Mouse (Mus musculus) liver, adult 2 months (tissue): ENCODE results near the gene Gpatch2l. TPM values are rescaled to one million over a fixed set of nuclear protein-coding genes. Genes with fewer than 3 reads are reported as not detected.

ENCODE experiments used
- DNase-seq: peaks from one replicate; pipeline ENCODE4 v3.0.0-alpha.2; 2011; ENCODE audit warnings: low read depth, low spot score; ENCODE audit errors: extremely low read depth
- H3K27ac ChIP-seq: fragments of 200-500 bp; replicated peaks from 2 replicates; pipeline ENCODE4 v1.5.1; 2012; ENCODE audit warnings: low read depth, mild to moderate bottlenecking, control low read depth, inconsistent platforms, low read length; ENCODE audit not compliant: insufficient read depth
- H3K27me3 ChIP-seq: fragments of 200-500 bp; 2 replicates; pipeline ENCODE4 v1.6.1; 2012; ENCODE audit warnings: mild to moderate bottlenecking, moderate library complexity, low read length, inconsistent platforms; ENCODE audit not compliant: control insufficient read depth, insufficient read depth
- H3K36me3 ChIP-seq: fragments of 200-500 bp; 2 replicates; pipeline ENCODE4 v1.6.1; 2012; ENCODE audit warnings: low read length, inconsistent platforms; ENCODE audit not compliant: control insufficient read depth, insufficient read depth
- H3K4me1 ChIP-seq: fragments of 200-500 bp; 2 replicates; pipeline ENCODE4 v1.6.1; 2011; ENCODE audit warnings: low read length; ENCODE audit not compliant: control insufficient read depth, insufficient read depth
- H3K4me3 ChIP-seq: fragments of 200-500 bp; 2 replicates; pipeline ENCODE4 v1.5.1; 2011; ENCODE audit warnings: low read depth, mild to moderate bottlenecking, control low read depth, low read length, moderate library complexity; ENCODE audit not compliant: insufficient read depth
- H3K79me2 ChIP-seq: fragments of 200-500 bp; 2 replicates; pipeline ENCODE4 v1.6.1; 2012; ENCODE audit warnings: inconsistent platforms, mild to moderate bottlenecking, low read length, moderate library complexity; ENCODE audit not compliant: control insufficient read depth, insufficient read depth
- H3K9ac ChIP-seq: fragments of 200-500 bp; 2 replicates; pipeline ENCODE4 v1.6.1; 2012; ENCODE audit warnings: low read depth, mild to moderate bottlenecking, control low read depth, inconsistent platforms, low read length
- CTCF ChIP-seq: fragments of 200-500 bp; IDR thresholded peaks from 2 replicates; pipeline ENCODE4 v1.5.1; 2011; ENCODE audit warnings: low read depth, low read length, control low read depth
- POLR2A ChIP-seq: fragments of 200-500 bp; IDR thresholded peaks from 2 replicates; pipeline ENCODE4 v1.6.1; 2011; ENCODE audit warnings: low read length, control low read depth; ENCODE audit not compliant: insufficient read depth; ENCODE audit errors: extremely low read depth
- WGBS: fragments of 180-500 bp; shearing (Covaris S2); methylation state at CpG from one replicate; pipeline ENCODE4 v1.1.7; 2018; 5-methylcytosine and 5-hydroxymethylcytosine counted together
- polyA plus RNA-seq: library from polyadenylated mRNA; depleted of rRNA; stranded (reverse); fragments of >200 nt; gene quantifications from 2 replicates; pipeline ENCODE4 v1.2.3, GENCODE M21; 2012
- total RNA-seq: library from RNA; depleted of rRNA; stranded (reverse); fragments of >200 nt; gene quantifications from 2 replicates; pipeline ENCODE4 v1.2.3, GENCODE M21; 2014

The Gpatch2l gene
- total and polyA plus RNA-seq, 2 experiments: 6.1 to 8.7 TPM

DNA sequence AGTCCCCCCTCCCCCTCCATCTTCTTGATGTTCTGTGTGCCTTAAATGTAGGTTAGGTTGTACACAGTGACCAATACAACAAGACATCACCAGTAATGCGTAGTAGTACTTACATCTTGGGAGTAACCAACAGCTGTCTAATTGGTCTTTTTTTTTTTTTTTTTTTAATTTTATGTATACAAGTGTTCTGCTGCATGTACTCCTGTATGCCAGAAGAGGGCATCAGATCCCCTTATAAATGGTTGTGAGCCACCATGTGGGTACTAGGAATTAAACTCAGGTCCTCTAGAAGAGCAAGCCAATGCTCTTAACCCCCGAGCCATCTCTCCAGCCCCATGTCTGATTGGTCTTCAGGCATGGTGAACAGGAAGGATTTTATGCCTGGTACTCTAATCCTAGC lies 44.0 kb downstream of the Gpatch2l start:
- Histone ChIP-seq H3K9ac (no peak overlapping the region), H3K79me2 (no peaks in the 10 kb centered on the region), H3K4me1 (no peaks in the 10 kb centered on the region), H3K36me3 (peaks cover 37% of the 10 kb centered on the region), H3K4me3 (no peak overlapping the region), H3K27me3 (no peaks in the 10 kb centered on the region), H3K27ac (no peak overlapping the region)
- TF ChIP-seq POLR2A (no peak), CTCF (no peak)
- WGBS: 97% methylated on average over 2 of the region's 2 CpGs
- DNase-seq: no peak

DNA sequence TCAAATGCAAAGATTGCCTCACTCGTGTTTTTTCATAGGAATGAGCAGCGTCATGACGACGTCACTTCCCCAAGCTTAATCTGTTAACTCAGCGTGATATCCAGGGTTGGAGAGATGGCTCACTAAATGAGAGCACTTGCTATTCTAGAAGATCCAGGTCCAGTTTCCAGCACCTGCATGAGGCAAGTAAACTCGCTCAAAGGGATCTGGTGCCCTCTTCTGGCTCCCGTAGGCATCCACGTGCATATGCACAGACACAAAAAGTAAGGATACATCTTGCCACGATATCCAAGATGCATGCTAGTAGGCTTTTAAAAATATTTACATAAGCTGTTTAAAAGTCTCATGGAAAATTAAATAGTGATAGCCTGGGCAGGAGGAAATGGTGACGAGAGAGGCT lies 55.8 kb downstream of the Gpatch2l start:
- TF ChIP-seq POLR2A (no peak), CTCF (peak; percentile 38; the same call in 1 of the 2 replicates)
- Histone ChIP-seq H3K36me3 (no peaks in the 10 kb centered on the region), H3K9ac (no peak overlapping the region), H3K4me1 (no peaks in the 10 kb centered on the region), H3K27me3 (no peaks in the 10 kb centered on the region), H3K4me3 (no peak overlapping the region), H3K27ac (no peak overlapping the region), H3K79me2 (no peaks in the 10 kb centered on the region)
- WGBS: 79% methylated on average over 10 of the region's 10 CpGs
- no peak for DNase-seq

DNA sequence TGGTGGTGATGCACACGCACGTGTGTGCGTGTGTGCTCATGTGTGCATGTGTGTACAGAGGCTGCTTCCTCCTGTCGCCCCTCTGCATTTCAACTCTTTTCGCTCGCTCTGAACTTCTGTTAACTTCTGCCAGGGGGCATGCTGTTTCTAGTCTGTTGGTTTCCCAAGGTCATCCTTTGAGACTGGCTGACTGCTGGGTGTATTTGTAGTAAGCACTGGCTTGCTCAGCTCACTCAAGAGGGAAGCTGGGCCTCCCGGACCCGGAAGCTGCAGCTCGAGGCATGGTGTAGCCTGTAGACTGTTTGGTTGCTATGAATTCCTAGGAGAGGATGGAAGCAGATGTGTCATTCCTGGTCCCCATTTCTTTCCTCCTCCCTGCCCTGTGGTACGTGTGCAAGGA lies 61.3 kb downstream of the Gpatch2l start:
- H3K9ac ChIP-seq: no peak overlapping the region
- TF ChIP-seq CTCF: no peak
- no peak for TF ChIP-seq POLR2A
- no peaks in the 10 kb centered on the region for H3K4me1 ChIP-seq
- H3K27me3 ChIP-seq: no peaks in the 10 kb centered on the region
- WGBS: 80% methylated on average over 10 of the region's 10 CpGs
- H3K4me3 ChIP-seq: no peak overlapping the region
- no peaks in the 10 kb centered on the region for H3K36me3 ChIP-seq
- no peak overlapping the region for H3K27ac ChIP-seq
- DNase-seq: no peak
- H3K79me2 ChIP-seq: no peaks in the 10 kb centered on the region

DNA sequence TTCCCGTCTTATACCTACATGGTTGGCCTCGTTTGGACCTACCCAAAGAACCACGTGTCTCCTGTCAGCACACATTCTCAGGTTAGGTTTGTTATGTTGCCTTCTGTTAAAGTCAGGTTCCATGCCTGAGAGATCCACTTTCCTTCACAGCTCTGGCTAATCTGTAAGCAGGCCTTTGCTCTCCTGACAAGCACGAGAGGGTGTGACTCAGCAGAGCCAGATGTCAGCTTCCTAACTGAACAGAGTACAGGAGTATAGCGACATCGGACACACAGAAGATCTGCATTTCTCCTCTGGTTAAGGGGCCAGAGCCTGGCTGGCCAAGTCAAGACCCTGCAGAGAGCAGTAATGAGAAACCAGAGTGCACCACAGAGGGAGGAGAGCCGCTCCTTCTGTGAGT lies 63.4 kb downstream of the Gpatch2l start:
- no peaks in the 10 kb centered on the region for H3K79me2 ChIP-seq
- H3K27ac ChIP-seq: no peak overlapping the region
- H3K4me3 ChIP-seq: no peak overlapping the region
- no peak for DNase-seq
- 56% methylated on average over 7 of the region's 7 CpGs for WGBS
- H3K27me3 ChIP-seq: no peaks in the 10 kb centered on the region
- no peak overlapping the region for H3K9ac ChIP-seq
- no peaks in the 10 kb centered on the region for H3K36me3 ChIP-seq
- no peak for TF ChIP-seq CTCF
- TF ChIP-seq POLR2A: no peak
- H3K4me1 ChIP-seq: no peaks in the 10 kb centered on the region

DNA sequence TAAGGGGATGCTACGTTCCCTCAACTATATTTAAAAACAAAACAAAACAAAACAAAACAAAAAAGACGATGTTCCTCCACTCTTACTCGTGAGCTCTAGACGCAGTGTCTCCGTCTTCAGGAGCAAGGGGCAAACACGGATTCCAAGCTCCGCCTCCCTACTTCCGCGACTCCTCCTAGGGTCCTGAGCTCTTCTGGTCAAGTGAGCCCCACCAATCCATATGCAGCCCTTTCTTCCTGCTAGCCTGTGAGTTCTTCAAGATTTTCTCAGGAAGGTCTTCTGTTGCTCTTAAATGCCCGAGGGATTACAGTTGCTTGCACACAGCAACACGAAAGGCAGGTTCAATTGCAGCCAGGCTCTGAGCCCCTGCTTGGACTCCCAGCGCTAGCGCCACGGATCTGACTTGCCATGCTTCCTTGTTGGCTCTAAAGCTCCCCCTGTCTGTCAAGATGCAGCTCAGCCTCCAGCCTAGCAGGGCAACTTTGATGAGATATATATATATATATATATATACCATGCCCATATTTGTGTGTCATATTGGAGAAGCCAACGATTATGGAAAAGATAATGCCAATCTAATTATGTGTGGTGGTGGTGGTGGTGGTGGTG lies 64.1 kb downstream of the Gpatch2l start:
- Histone ChIP-seq H3K36me3 (no peaks in the 10 kb centered on the region), H3K9ac (no peak overlapping the region), H3K4me1 (no peaks in the 10 kb centered on the region), H3K79me2 (no peaks in the 10 kb centered on the region), H3K4me3 (no peak overlapping the region), H3K27me3 (no peaks in the 10 kb centered on the region), H3K27ac (no peak overlapping the region)
- TF ChIP-seq CTCF: peak; percentile 38
- no peak for TF ChIP-seq POLR2A
- DNase-seq: no peak
- 23% methylated on average over 15 of the region's 15 CpGs for WGBS

GRCm38 (mm10) chr12:86309474-86309873 lies 67.8 kb downstream of the Gpatch2l start:
- 52% methylated on average over 10 of the region's 10 CpGs for WGBS
- H3K27me3 ChIP-seq: no peaks in the 10 kb centered on the region
- no peak for DNase-seq
- no peak overlapping the region for H3K27ac ChIP-seq
- no peak for TF ChIP-seq POLR2A
- no peak for TF ChIP-seq CTCF
- no peaks in the 10 kb centered on the region for H3K36me3 ChIP-seq
- no peak overlapping the region for H3K9ac ChIP-seq
- H3K4me3 ChIP-seq: no peak overlapping the region
- H3K79me2 ChIP-seq: no peaks in the 10 kb centered on the region
- H3K4me1 ChIP-seq: no peaks in the 10 kb centered on the region
